Mouse (Mus musculus) bone marrow macrophage, adult 2 months (primary cell): Measurements from ENCODE around the gene Ctsa.

Experiments used
- CTCF ChIP-seq: IDR thresholded peaks from 2 replicates; pipeline ENCODE4 v1.5.1; 2012; ENCODE audit warnings: low read depth, mild to moderate bottlenecking, low read length, moderate library complexity
- POLR2A ChIP-seq: IDR thresholded peaks from 2 replicates; pipeline ENCODE4 v1.6.1; 2012; ENCODE audit warnings: mild to moderate bottlenecking, low read depth, low read length, borderline replicate concordance

GRCm38 (mm10) chr2:164800252-164801004 is 32.2 kb upstream of the Ctsa start:
- TF ChIP-seq CTCF (no peak), POLR2A (no peak)
